Mouse (Mus musculus) thymus, adult 2 months (tissue): ENCODE data around the gene Rad51b.

Source experiments
- CTCF ChIP-seq: fragments of 200-500 bp; IDR thresholded peaks from 2 replicates; pipeline ENCODE4 v1.5.1; 2012; ENCODE audit warnings: mild to moderate bottlenecking, control low read depth, low read length, moderate library complexity, borderline replicate concordance; ENCODE audit not compliant: control insufficient read depth, poor library complexity, insufficient read depth; ENCODE audit errors: extremely low read depth
- POLR2A ChIP-seq: fragments of 200-500 bp; IDR thresholded peaks from 2 replicates; pipeline ENCODE4 v1.6.1; 2012; ENCODE audit warnings: mild to moderate bottlenecking, low read length, control low read depth, moderate library complexity; ENCODE audit not compliant: control insufficient read depth, poor library complexity, insufficient read depth; ENCODE audit errors: extremely low read depth

DNA sequence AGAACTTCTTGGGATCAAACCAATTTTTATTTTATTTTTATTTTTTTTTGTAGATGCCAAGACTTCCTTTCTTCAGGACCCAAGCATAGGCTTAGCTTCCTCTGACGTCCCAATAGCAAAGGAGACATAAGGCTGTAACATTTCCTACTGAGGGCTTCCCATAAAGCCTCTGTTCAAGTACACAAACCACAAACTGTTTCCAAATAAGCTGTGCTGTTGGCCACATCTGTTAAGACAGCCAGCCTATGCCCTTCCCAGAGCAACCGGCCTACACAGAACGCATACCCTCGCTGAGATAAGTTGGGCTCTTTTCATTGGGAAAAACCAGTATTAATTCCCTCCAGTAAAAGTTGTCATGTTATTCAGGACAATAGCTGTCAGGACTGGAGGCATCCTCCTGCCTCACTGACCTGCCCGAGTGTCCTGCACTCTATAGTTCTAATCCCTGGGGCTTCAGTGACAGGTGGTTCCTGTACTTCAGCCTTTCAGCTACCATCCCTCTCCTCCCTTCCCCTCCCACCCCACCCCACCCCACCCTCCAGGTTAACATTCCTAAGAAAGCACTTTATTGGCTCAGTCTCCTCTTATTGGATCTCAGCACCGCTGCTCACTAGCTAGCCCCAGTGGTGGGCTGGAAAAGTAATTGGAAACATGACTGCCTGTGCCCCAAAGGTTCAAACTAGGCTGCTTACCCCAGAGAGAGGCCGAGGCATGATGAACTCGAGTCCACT, 523.3 kb downstream of the Rad51b start:
- no peak for TF ChIP-seq POLR2A
- TF ChIP-seq CTCF, result no peak
